9 mouse cellular contexts compared by ENCODE assay signal in genomic region chr2:71530391-71531123, GRCm38 (mm10). TPM values are rescaled to one million over a fixed set of nuclear protein-coding genes. Genes with fewer than 3 reads are reported as not detected.
A peak's percentile ranks its signal among the peaks of the same experiment; 100 is the strongest.
DNase-seq lines count a peak whose midpoint lies in the region; ATAC-seq lines count a peak whose summit lies in the region.
"Had no signal": no experiment of that assay in that cellular context is flagged by ENCODE, and none has a peak within 500 bp of the region (broad histone marks: within the 10 kb centered on the region; RNA-seq: fewer than 3 reads in every experiment).

No protein-coding gene starts in this region.

- H3K9me3 ChIP-seq in neural tube, embryonic 15.5 days (replicated peaks) = no peaks in the 10 kb centered on the region
- no peaks in the 10 kb centered on the region for H3K9me3 ChIP-seq in limb, embryonic 10.5 days (replicated peaks)
- no peaks in the 10 kb centered on the region for H3K9me3 ChIP-seq in stomach, embryonic 16.5 days (replicated peaks; ENCODE audit: control insufficient read depth, low read length)

- no peak overlapping the region for H3K27ac ChIP-seq in neural tube, embryonic 15.5 days (replicated peaks)
- no peak overlapping the region for H3K27ac ChIP-seq in limb, embryonic 10.5 days
- H3K27ac ChIP-seq in stomach, embryonic 16.5 days (ENCODE audit: low read length) = 0 out of 2 replicates have a peak overlapping the region, but pooled peaks have one; percentile 7

- WGBS in neural tube, embryonic 15.5 days = under 1% methylated on average over 34 of the region's 34 CpGs
- whole genome bisulfite sequencing in limb, embryonic 10.5 days = under 1% methylated on average over 34 of the region's 34 CpGs
- WGBS in stomach, embryonic 16.5 days = 2% methylated on average over 34 of the region's 34 CpGs

- peak; percentile 32 for DNase-seq in CD4-positive, CD25-positive, alpha-beta regulatory T cell, adult 2 months (ENCODE audit: low read depth, low spot score)
- peak; percentile 60 for DNase-seq in neural tube, embryonic 10.5 days (ENCODE audit: extremely low spot score, low spot score)
- DNase-seq in limb, embryonic 10.5 days (ENCODE audit: low spot score) = peak; percentile 59
- no peak for DNase-seq in T-cell, adult 2 months (ENCODE audit: low spot score)
- no peak for DNase-seq in urinary bladder, adult 2 months (ENCODE audit: low spot score)
- DNase-seq: cerebellum, postnatal 25 days had no signal

- no peak overlapping the region for H3K4me3 ChIP-seq in neural tube, embryonic 15.5 days (replicated peaks)
- H3K4me3 ChIP-seq in limb, embryonic 10.5 days = peak overlapping the region; percentile 60
- H3K4me3 ChIP-seq in stomach, embryonic 16.5 days (replicated peaks; ENCODE audit: low read length) = peak overlapping the region; percentile 50

- H3K4me2 ChIP-seq in neural tube, embryonic 15.5 days = no peak overlapping the region
- H3K4me2 ChIP-seq in stomach, embryonic 16.5 days (ENCODE audit: low read depth, low read length) = peak overlapping the region; percentile 92; the same call in 1 of the 2 replicates

- peaks cover 19% of the 10 kb centered on the region for H3K4me1 ChIP-seq in neural tube, embryonic 15.5 days
- H3K4me1 ChIP-seq in limb, embryonic 10.5 days = peaks cover 47% of the 10 kb centered on the region
- H3K4me1 ChIP-seq in stomach, embryonic 16.5 days (ENCODE audit: control insufficient read depth, insufficient read depth, low read length) = peaks cover 8% of the 10 kb centered on the region

- ATAC-seq in CD4-positive, CD25-positive, alpha-beta regulatory T cell, adult 4 months = no peak
- ATAC-seq in neural tube, embryonic 15.5 days (ENCODE audit: low FRiP score) = no peak
- ATAC-seq in stomach, embryonic 16.5 days (ENCODE audit: insufficient read depth, low FRiP score) = no peak

- no peaks in the 10 kb centered on the region for H3K36me3 ChIP-seq in neural tube, embryonic 15.5 days
- H3K36me3 ChIP-seq in limb, embryonic 10.5 days = no peaks in the 10 kb centered on the region
- H3K36me3 ChIP-seq in stomach, embryonic 16.5 days (ENCODE audit: control insufficient read depth, insufficient read depth, low read length) = no peaks in the 10 kb centered on the region

- peaks cover 95% of the 10 kb centered on the region for H3K27me3 ChIP-seq in neural tube, embryonic 15.5 days (replicated peaks)
- peaks cover 100% of the 10 kb centered on the region for H3K27me3 ChIP-seq in limb, embryonic 10.5 days (ENCODE audit: low read depth, poor library complexity, severe bottlenecking)
- peaks cover 88% of the 10 kb centered on the region for H3K27me3 ChIP-seq in stomach, embryonic 16.5 days (ENCODE audit: control insufficient read depth, insufficient read depth, low read length)

- H3K9ac ChIP-seq in neural tube, embryonic 15.5 days (replicated peaks) = no peak overlapping the region
- H3K9ac ChIP-seq in stomach, embryonic 16.5 days (ENCODE audit: low read length) = no peak overlapping the region

RNA-seq across cellular contexts. Expression of gene Dlx1, which starts 2.6 kb away (rescaled TPM):
- not detected for polyA plus RNA-seq in CD4-positive, CD25-positive, alpha-beta regulatory T cell, adult 4 months (2017; shearing (Covaris generic))
- 0.13 and 1.3 TPM in 2 replicates for polyA plus RNA-seq in neural tube, embryonic 15.5 days (2015; fragmentation: Nextera tagmentation; extraction: Ambion mirVana)
- polyA plus RNA-seq in limb, embryonic 10.5 days (2016; fragmentation: Nextera tagmentation; extraction: Ambion mirVana) = 5.7 and 9.0 TPM in 2 replicates
- 7.3 and 11.6 TPM in 2 replicates for polyA plus RNA-seq in stomach, embryonic 16.5 days (2015; fragmentation: Nextera tagmentation; extraction: Ambion mirVana)
- polyA plus RNA-seq in urinary bladder, adult 2 months (2012; rRNA removed) = 0.10 and 0.11 TPM in 2 replicates

RNA-seq across cellular contexts. Expression of gene Dlx2, which starts 16.0 kb away (rescaled TPM):
- not detected for polyA plus RNA-seq in CD4-positive, CD25-positive, alpha-beta regulatory T cell, adult 4 months (2017; shearing (Covaris generic))
- 0.08 and 1.1 TPM in 2 replicates for polyA plus RNA-seq in neural tube, embryonic 15.5 days (2015; fragmentation: Nextera tagmentation; extraction: Ambion mirVana)
- polyA plus RNA-seq in limb, embryonic 10.5 days (2016; fragmentation: Nextera tagmentation; extraction: Ambion mirVana) = 4.9 and 7.2 TPM in 2 replicates
- 2.2 and 2.4 TPM in 2 replicates for polyA plus RNA-seq in stomach, embryonic 16.5 days (2015; fragmentation: Nextera tagmentation; extraction: Ambion mirVana)
- polyA plus RNA-seq in urinary bladder, adult 2 months (2012; rRNA removed) = not detected in 2 replicates

Comparison
In these comparisons a context has a peak if more than half of its experiments do, and no peak if none do; other contexts are left out.
1. DNase-seq: peak in CD4-positive, CD25-positive, alpha-beta regulatory T cell, adult 2 months (single experiment), neural tube, embryonic 10.5 days (single experiment) and limb, embryonic 10.5 days (single experiment); none in T-cell, adult 2 months (single experiment) and urinary bladder, adult 2 months (single experiment).